Mouse (Mus musculus) heart, embryonic 14.5 days (tissue): Measurements from ENCODE around the gene Dmac2. TPM values are rescaled to one million over a fixed set of nuclear protein-coding genes. Genes with fewer than 3 reads are reported as not detected.

ENCODE experiments used
- ATAC-seq: fragments of 200-750 bp; cut with Nextera tagmentation; 2 replicates; pipeline ENCODE4 v1.8.0; 2017; ENCODE audit warnings: low read depth, moderate TSS enrichment; ENCODE audit not compliant: insufficient number of reproducible peaks, insufficient read depth, low FRiP score
- H3K27ac ChIP-seq, 2 experiments: fragments of 200-500 bp in 1 of 2; fragments of 300-500 bp in 1 of 2; sonication (generic) in 1 of 2; replicated peaks in 1 of 2; 2 replicates each; pipeline ENCODE4 v1.5.1; 2012 to 2014; ENCODE audit warnings: low read depth in 2 of 2, low read length in 2 of 2, control low read depth in 1 of 2, mild to moderate bottlenecking in 1 of 2, mixed read lengths in 1 of 2; ENCODE audit not compliant: control insufficient read depth in 1 of 2, insufficient read depth in 1 of 2
- H3K27me3 ChIP-seq: fragments of 300-500 bp; sonication (generic); 2 replicates; pipeline ENCODE4 v1.6.1; 2014; ENCODE audit warnings: mild to moderate bottlenecking, low read length, control low read depth; ENCODE audit not compliant: control insufficient read depth, insufficient read depth
- H3K36me3 ChIP-seq: fragments of 300-500 bp; sonication (generic); 2 replicates; pipeline ENCODE4 v1.6.1; 2014; ENCODE audit warnings: mild to moderate bottlenecking, control low read depth, low read length, mixed read lengths; ENCODE audit not compliant: control insufficient read depth, insufficient read depth
- H3K4me1 ChIP-seq, 2 experiments: fragments of 200-500 bp in 1 of 2; fragments of 300-500 bp in 1 of 2; sonication (generic) in 1 of 2; 2 replicates each; pipeline ENCODE4 v1.6.1; 2012 to 2014; ENCODE audit warnings: low read length in 2 of 2, control low read depth in 1 of 2, mixed read lengths in 1 of 2; ENCODE audit not compliant: control insufficient read depth in 2 of 2, insufficient read depth in 2 of 2
- H3K4me2 ChIP-seq: fragments of 300-500 bp; sonication (generic); 2 replicates; pipeline ENCODE4 v1.6.1; 2014; ENCODE audit warnings: mild to moderate bottlenecking, low read length
- H3K4me3 ChIP-seq, 2 experiments: fragments of 200-500 bp in 1 of 2; fragments of 300-500 bp in 1 of 2; sonication (generic) in 1 of 2; 2 replicates each; pipeline ENCODE4 v1.5.1; 2012 to 2014; ENCODE audit warnings: low read length in 2 of 2, mild to moderate bottlenecking in 2 of 2, control low read depth in 1 of 2, low read depth in 1 of 2, moderate library complexity in 1 of 2; ENCODE audit not compliant: control insufficient read depth in 1 of 2, insufficient read depth in 1 of 2
- H3K9ac ChIP-seq: fragments of 300-500 bp; sonication (generic); 2 replicates; pipeline ENCODE4 v1.6.1; 2014; ENCODE audit warnings: mild to moderate bottlenecking, low read length
- H3K9me3 ChIP-seq: fragments of 300-500 bp; sonication (generic); 2 replicates; pipeline ENCODE4 v1.6.1; 2016; ENCODE audit warnings: low read length, control low read depth; ENCODE audit not compliant: control insufficient read depth
- WGBS: fragments of 180-500 bp; shearing (Covaris S2); extraction: QIAGEN DNeasy Blood & Tissue Kit; methylation state at CpG from one replicate; pipeline ENCODE4 v1.1.7; 2014; 5-methylcytosine and 5-hydroxymethylcytosine counted together
- polyA plus RNA-seq: library from polyadenylated mRNA; unstranded; fragments of >200 nt; fragmentation: Nextera tagmentation; extraction: Ambion mirVana; gene quantifications from 2 replicates; pipeline ENCODE4 v1.2.1, GENCODE M21; 2014

Dmac2 gene
- polyA plus RNA-seq, 1 experiment from 2014 or later = 62.7 TPM

DNA sequence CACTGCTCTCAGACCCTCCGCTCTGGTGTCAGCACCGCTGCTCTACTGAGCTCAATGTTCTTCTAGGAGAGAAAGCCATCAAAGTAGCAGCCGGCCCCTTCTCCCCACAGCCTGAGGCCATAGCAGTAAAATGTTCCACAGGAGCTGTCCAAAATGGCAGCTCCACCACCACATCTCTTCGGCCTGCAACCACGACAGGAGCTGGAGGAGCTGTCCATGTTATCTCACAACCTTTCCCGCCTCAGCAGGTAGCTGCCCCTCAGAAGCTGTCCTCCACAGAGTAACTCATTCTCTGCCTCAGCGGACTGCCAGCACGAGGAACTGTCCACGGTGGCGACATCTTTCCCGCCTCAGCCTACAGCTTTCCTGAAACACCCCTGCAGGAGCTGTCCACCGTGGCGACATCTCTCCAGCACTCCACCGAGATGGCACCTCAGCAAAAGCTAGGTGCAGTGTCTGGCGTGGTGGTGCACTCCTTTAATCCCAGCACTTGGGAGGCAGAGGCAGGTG lies 36.9 kb upstream of the Dmac2 start:
- no peak overlapping the region for H3K9ac ChIP-seq
- H3K4me2 ChIP-seq = no peak overlapping the region
- H3K36me3 ChIP-seq = no peaks in the 10 kb centered on the region
- no peak overlapping the region for H3K4me3 ChIP-seq
- H3K4me1 ChIP-seq = no peaks in the 10 kb centered on the region
- no peaks in the 10 kb centered on the region; the same call in 1 of the 2 replicates for H3K9me3 ChIP-seq
- no peaks in the 10 kb centered on the region for H3K27me3 ChIP-seq
- WGBS = 72% methylated on average over 15 of the region's 15 CpGs
- H3K27ac ChIP-seq = no peak overlapping the region
- ATAC-seq = no peak

DNA sequence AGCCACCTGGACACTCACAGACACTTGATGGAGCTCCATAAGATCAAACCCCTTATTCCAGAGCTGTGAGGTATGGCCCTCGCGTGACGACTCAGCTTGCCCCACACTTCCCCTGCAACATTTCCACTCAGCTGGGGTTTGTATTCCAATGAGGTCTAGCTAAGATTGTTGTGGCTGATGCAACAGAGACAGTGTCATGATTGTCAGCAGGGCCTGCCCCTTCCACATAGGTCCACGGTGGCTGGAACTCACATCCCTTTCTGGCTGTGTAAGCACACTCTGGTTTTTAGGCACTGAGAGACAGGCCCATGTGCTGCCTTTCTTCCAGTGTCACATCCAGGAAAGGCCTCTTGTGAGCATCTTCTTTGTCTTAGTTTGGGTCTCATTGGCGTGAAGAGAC lies 34.6 kb upstream of the Dmac2 start:
- H3K27ac ChIP-seq = no peak overlapping the region
- no peak overlapping the region for H3K9ac ChIP-seq
- no peaks in the 10 kb centered on the region for H3K4me1 ChIP-seq
- WGBS = 77% methylated on average over 5 of the region's 5 CpGs
- no peaks in the 10 kb centered on the region; the same call in 1 of the 2 replicates for H3K9me3 ChIP-seq
- H3K4me2 ChIP-seq = no peak overlapping the region
- H3K4me3 ChIP-seq = no peak overlapping the region
- H3K36me3 ChIP-seq = no peaks in the 10 kb centered on the region
- no peak for ATAC-seq
- H3K27me3 ChIP-seq = no peaks in the 10 kb centered on the region

DNA sequence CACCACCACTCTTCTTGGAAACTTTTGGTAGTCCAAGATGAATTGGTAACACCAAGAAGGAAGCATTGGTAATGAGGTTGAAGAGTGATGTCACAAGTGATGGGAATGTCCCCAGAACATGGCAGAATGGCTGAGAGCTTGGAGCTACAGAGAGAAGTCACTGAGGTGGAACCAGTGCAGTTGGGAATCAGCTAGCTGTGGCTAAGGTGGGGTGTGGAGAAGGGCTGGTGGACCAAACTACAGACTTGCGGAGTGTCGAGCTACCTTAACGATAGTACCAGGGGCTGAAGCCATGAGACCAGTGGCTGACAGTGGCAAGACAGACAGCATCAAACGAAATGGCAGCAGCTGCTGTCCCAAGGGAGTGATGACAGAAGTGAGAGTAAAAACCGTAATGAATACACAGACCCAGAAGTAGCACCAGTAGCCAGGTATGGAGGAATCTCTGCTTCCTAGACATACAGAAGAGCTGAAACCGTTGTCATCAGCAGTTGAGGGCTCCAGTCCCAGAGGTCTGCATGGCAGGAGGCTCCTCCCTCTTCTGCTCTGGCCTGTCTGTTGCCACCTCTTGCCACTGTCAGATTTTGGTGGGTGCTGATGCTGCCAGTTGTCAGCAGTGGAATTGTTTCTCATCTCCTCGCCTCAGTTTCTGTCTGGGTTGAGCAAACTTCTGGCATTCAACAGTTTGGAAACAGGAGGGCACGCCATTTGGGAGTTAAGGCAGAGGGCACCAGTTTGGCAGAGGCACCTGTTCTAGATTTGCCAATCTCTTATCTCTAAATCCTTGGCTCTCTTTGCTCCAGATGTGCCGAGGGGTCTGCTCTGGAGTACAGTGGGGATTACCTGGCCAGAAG lies 33.6 kb upstream of the Dmac2 start:
- Histone ChIP-seq H3K9me3 (no peaks in the 10 kb centered on the region; the same call in 1 of the 2 replicates), H3K4me3 (no peak overlapping the region), H3K36me3 (no peaks in the 10 kb centered on the region), H3K4me1 (no peaks in the 10 kb centered on the region), H3K9ac (no peak overlapping the region), H3K4me2 (no peak overlapping the region), H3K27me3 (no peaks in the 10 kb centered on the region), H3K27ac (no peak overlapping the region)
- ATAC-seq = no peak
- WGBS = 73% methylated on average over 9 of the region's 9 CpGs

DNA sequence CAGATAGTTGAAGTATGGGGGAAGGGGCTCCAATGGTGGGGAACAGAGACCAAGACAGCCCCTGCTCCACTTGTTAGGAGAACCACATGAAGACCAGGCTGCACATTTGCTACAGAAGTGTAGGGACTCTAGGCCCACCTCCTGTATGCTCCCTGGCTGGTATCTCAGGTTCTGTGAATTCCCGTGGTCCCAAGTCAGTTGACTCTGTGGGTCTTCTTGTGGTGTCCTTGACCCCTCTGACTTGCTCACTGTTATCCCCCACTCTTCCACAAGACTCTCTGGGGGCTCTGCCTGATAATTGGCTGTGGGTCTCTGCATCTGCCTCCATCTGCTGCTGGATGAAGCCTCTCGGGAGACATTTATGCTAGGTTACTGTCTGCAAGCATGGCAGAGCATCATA lies 28.0 kb upstream of the Dmac2 start:
- H3K27ac ChIP-seq = no peak overlapping the region
- 73% methylated on average over 2 of the region's 2 CpGs for WGBS
- no peak overlapping the region for H3K9ac ChIP-seq
- H3K36me3 ChIP-seq = no peaks in the 10 kb centered on the region
- H3K4me2 ChIP-seq = no peak overlapping the region
- H3K4me1 ChIP-seq = no peaks in the 10 kb centered on the region
- no peaks in the 10 kb centered on the region for H3K9me3 ChIP-seq
- H3K4me3 ChIP-seq = no peak overlapping the region
- no peak for ATAC-seq
- H3K27me3 ChIP-seq = no peaks in the 10 kb centered on the region

DNA sequence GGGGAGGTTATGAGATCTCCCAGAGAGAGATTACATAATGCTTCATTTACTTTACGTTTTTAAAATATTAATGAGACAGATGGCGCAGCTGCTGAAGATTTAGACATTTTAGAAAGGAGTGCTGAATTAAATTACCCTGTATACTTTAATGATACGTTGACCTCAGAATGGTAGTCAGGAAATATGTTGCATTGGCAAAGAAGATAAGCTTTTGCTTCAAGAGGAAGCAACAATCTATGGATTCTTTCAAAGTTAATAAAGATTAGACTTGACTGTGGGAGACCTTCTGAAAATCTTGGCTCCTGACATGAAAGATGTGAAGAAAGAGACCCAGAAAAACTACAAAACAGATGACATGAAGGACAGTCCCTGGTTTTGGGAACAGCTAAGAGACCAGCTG lies 25.4 kb upstream of the Dmac2 start:
- no peak overlapping the region for H3K4me3 ChIP-seq
- no peaks in the 10 kb centered on the region for H3K9me3 ChIP-seq
- no peak overlapping the region for H3K27ac ChIP-seq
- ATAC-seq = no peak
- 68% methylated on average over 3 of the region's 3 CpGs for WGBS
- H3K27me3 ChIP-seq = no peaks in the 10 kb centered on the region
- H3K4me1 ChIP-seq = no peaks in the 10 kb centered on the region
- H3K9ac ChIP-seq = no peak overlapping the region
- no peak overlapping the region for H3K4me2 ChIP-seq
- no peaks in the 10 kb centered on the region for H3K36me3 ChIP-seq

DNA sequence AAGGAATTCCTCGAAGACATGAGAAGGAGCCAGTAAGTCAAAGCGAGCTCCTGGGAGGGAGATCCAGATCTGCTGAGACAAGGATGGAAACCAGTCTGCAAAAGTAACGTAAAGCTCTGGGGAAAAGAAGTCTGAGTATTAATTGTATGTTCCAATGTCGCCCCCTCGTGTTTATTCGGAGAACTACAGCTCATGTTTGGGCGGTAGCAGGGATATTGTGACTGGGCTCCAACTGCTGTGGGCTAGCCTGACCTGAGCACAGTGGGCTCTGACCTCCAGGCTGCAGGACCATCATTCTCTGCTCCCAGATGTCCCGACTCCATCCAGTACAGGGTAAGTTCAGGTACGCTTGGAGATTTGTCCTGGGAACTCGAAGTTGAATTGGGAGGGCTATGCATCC lies 19.6 kb upstream of the Dmac2 start:
- Histone ChIP-seq H3K27me3 (no peaks in the 10 kb centered on the region), H3K36me3 (no peaks in the 10 kb centered on the region), H3K9me3 (no peaks in the 10 kb centered on the region), H3K4me3 (no peak overlapping the region), H3K27ac (no peak overlapping the region), H3K9ac (no peak overlapping the region), H3K4me1 (no peaks in the 10 kb centered on the region), H3K4me2 (no peak overlapping the region)
- no peak for ATAC-seq
- WGBS = 12% methylated on average over 10 of the region's 10 CpGs

DNA sequence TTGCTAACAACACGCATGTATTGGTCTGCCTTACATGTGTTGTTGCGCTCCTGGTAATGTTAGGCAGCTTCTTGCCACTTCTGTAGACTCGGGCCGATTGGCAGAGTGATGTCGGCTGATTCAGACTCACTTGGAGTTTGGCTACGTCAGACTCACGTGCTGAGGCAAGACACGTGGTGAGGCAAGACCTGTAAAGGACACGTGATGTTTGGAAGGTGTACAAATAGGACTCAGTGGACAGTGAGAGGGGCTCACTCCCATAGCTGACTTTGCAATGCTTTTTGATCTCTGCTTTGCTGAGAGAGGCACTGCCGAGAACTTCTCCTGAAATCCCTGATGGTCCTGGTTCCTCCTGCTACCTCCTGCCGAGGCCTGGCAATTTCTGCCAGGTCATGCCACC lies 18.5 kb upstream of the Dmac2 start:
- Histone ChIP-seq H3K4me2 (no peak overlapping the region), H3K4me1 (no peaks in the 10 kb centered on the region), H3K27ac (no peak overlapping the region), H3K36me3 (no peaks in the 10 kb centered on the region), H3K9me3 (no peaks in the 10 kb centered on the region), H3K4me3 (no peak overlapping the region), H3K27me3 (no peaks in the 10 kb centered on the region), H3K9ac (no peak overlapping the region)
- WGBS = 76% methylated on average over 11 of the region's 11 CpGs
- ATAC-seq = no peak

DNA sequence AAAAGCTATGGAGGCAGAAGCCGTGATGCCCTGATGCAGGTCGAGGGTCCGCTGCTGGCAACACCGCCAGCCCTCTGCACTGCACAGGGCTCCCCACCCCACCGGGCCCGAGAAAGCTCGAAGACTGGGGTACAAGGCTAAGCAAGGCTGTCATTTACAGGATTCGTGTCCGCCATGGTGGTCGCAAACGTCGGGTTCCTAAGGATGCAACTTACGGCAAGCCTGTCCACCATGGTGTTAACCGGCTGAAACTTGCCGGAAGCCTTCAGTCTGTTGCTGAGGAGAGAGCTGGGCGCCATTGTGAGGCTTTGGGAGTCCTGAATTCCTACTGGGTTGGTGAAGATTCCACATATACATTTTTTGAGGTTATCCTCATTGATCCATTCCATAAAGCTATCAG lies 17.9 kb upstream of the Dmac2 start:
- H3K27ac ChIP-seq = no peak overlapping the region
- no peak for ATAC-seq
- H3K4me3 ChIP-seq = no peak overlapping the region
- H3K9ac ChIP-seq = no peak overlapping the region
- 80% methylated on average over 16 of the region's 16 CpGs for WGBS
- no peaks in the 10 kb centered on the region for H3K36me3 ChIP-seq
- no peaks in the 10 kb centered on the region for H3K27me3 ChIP-seq
- H3K4me1 ChIP-seq = no peaks in the 10 kb centered on the region
- H3K4me2 ChIP-seq = no peak overlapping the region
- H3K9me3 ChIP-seq = no peaks in the 10 kb centered on the region
